Mouse (Mus musculus) neural tube, embryonic 11.5 days (tissue): ENCODE results near the gene Pparg. TPM values are rescaled to one million over a fixed set of nuclear protein-coding genes. Genes with fewer than 3 reads are reported as not detected.

ENCODE experiments used
- ATAC-seq: fragments of 200-750 bp; cut with Nextera tagmentation; 2 replicates; pipeline ENCODE4 v1.8.0; 2017; ENCODE audit warnings: moderate number of reproducible peaks, mild to moderate bottlenecking, moderate TSS enrichment, moderate library complexity; ENCODE audit not compliant: insufficient read depth, low FRiP score, low TSS enrichment
- DNase-seq: peaks from one replicate; pipeline ENCODE4 v3.0.0-alpha.2; 2015; ENCODE audit warnings: low spot score
- H3K27ac ChIP-seq: fragments of 300-500 bp; sonication (generic); 2 replicates; pipeline ENCODE4 v1.5.1; 2014; ENCODE audit warnings: low read depth, mild to moderate bottlenecking, low read length
- H3K27me3 ChIP-seq: fragments of 300-500 bp; sonication (generic); 2 replicates; pipeline ENCODE4 v1.6.1; 2014; ENCODE audit warnings: mild to moderate bottlenecking, low read length, mixed read lengths; ENCODE audit not compliant: control insufficient read depth, insufficient read depth
- H3K36me3 ChIP-seq: fragments of 300-500 bp; sonication (generic); 2 replicates; pipeline ENCODE4 v1.6.1; 2014; ENCODE audit warnings: mild to moderate bottlenecking, low read length, moderate library complexity, mixed read lengths; ENCODE audit not compliant: control insufficient read depth, insufficient read depth
- H3K4me1 ChIP-seq: fragments of 300-500 bp; sonication (generic); 2 replicates; pipeline ENCODE4 v1.6.1; 2014; ENCODE audit warnings: low read length, mixed read lengths; ENCODE audit not compliant: control insufficient read depth, insufficient read depth
- H3K4me2 ChIP-seq: fragments of 300-500 bp; sonication (generic); 2 replicates; pipeline ENCODE4 v1.6.1; 2014; ENCODE audit warnings: low read depth, mild to moderate bottlenecking, moderate library complexity
- H3K4me3 ChIP-seq: fragments of 300-500 bp; sonication (generic); 2 replicates; pipeline ENCODE4 v1.5.1; 2014; ENCODE audit warnings: low read depth, low read length
- H3K9ac ChIP-seq: fragments of 300-500 bp; sonication (generic); 2 replicates; pipeline ENCODE4 v1.6.1; 2014; ENCODE audit warnings: mild to moderate bottlenecking, low read length
- H3K9me3 ChIP-seq: fragments of 300-500 bp; sonication (generic); 2 replicates; pipeline ENCODE4 v1.6.1; 2016; ENCODE audit warnings: low read length; ENCODE audit not compliant: control insufficient read depth
- WGBS: fragments of 180-500 bp; shearing (Covaris S2); extraction: QIAGEN DNeasy Blood & Tissue Kit; methylation state at CpG from one replicate; pipeline ENCODE4 v1.1.7; 2014; 5-methylcytosine and 5-hydroxymethylcytosine counted together
- polyA plus RNA-seq: library from polyadenylated mRNA; unstranded; fragments of >200 nt; fragmentation: Nextera tagmentation; extraction: Ambion mirVana; gene quantifications from 2 replicates; pipeline ENCODE4 v1.2.1, GENCODE M21; 2014

The Pparg gene
- polyA plus RNA-seq, 1 experiment from 2014 or later = 0.19 TPM

- Histone ChIP-seq H3K9me3 (no peaks in the 10 kb centered on the region), H3K9ac (no peak overlapping the region), H3K27ac (no peak overlapping the region), H3K4me1 (no peaks in the 10 kb centered on the region), H3K27me3 (no peaks in the 10 kb centered on the region), H3K4me3 (no peak overlapping the region), H3K4me2 (no peak overlapping the region), H3K36me3 (no peaks in the 10 kb centered on the region)
- DNase-seq = no peak
- ATAC-seq = no peak
- WGBS = 94% methylated on average over 5 of the region's 5 CpGs
These were observed 19.8 kb downstream of the Pparg start for GRCm38 (mm10) chr6:115380596-115380995.

GRCm38 (mm10) chr6:115382712-115383111 is 22.0 kb downstream of the Pparg start:
- no peaks in the 10 kb centered on the region for H3K36me3 ChIP-seq

GRCm38 (mm10) chr6:115389945-115390540 is 29.3 kb downstream of the Pparg start:
- H3K9me3 ChIP-seq = no peaks in the 10 kb centered on the region
- H3K27ac ChIP-seq = no peak overlapping the region
- ATAC-seq = no peak
- 81% methylated on average over 4 of the region's 4 CpGs for WGBS
- H3K9ac ChIP-seq = no peak overlapping the region
- H3K27me3 ChIP-seq = no peaks in the 10 kb centered on the region
- DNase-seq = no peak
- no peaks in the 10 kb centered on the region for H3K4me1 ChIP-seq
- no peak overlapping the region for H3K4me2 ChIP-seq
- H3K36me3 ChIP-seq = no peaks in the 10 kb centered on the region
- H3K4me3 ChIP-seq = no peak overlapping the region

More at GRCm38 (mm10) chr6:115382712-115383111, 22.0 kb downstream of the Pparg start:
- Histone ChIP-seq H3K4me1 (no peaks in the 10 kb centered on the region), H3K27me3 (no peaks in the 10 kb centered on the region), H3K9ac (no peak overlapping the region), H3K4me3 (no peak overlapping the region), H3K4me2 (no peak overlapping the region), H3K27ac (no peak overlapping the region), H3K9me3 (no peaks in the 10 kb centered on the region)
- 83% methylated on average over 5 of the region's 5 CpGs for WGBS
- no peak for ATAC-seq
- no peak for DNase-seq

GRCm38 (mm10) chr6:115396911-115397310 is 36.2 kb downstream of the Pparg start:
- Histone ChIP-seq H3K4me1 (no peaks in the 10 kb centered on the region), H3K36me3 (no peaks in the 10 kb centered on the region), H3K9ac (no peak overlapping the region), H3K4me3 (no peak overlapping the region), H3K4me2 (no peak overlapping the region), H3K27me3 (no peaks in the 10 kb centered on the region), H3K27ac (no peak overlapping the region), H3K9me3 (no peaks in the 10 kb centered on the region)
- no peak for DNase-seq
- 65% methylated on average over 3 of the region's 3 CpGs for WGBS
- no peak for ATAC-seq

GRCm38 (mm10) chr6:115404354-115404753 is 43.6 kb downstream of the Pparg start:
- no peak overlapping the region for H3K4me3 ChIP-seq
- ATAC-seq (no peak), DNase-seq (no peak)
- H3K9me3 ChIP-seq = no peaks in the 10 kb centered on the region
- no peak overlapping the region for H3K27ac ChIP-seq
- no peaks in the 10 kb centered on the region for H3K27me3 ChIP-seq
- 84% methylated on average over 2 of the region's 2 CpGs for WGBS
- H3K4me2 ChIP-seq = no peak overlapping the region
- no peaks in the 10 kb centered on the region for H3K36me3 ChIP-seq
- no peaks in the 10 kb centered on the region for H3K4me1 ChIP-seq
- H3K9ac ChIP-seq = no peak overlapping the region

- ATAC-seq = no peak
- Histone ChIP-seq H3K27ac (no peak overlapping the region), H3K4me2 (no peak overlapping the region), H3K27me3 (no peaks in the 10 kb centered on the region), H3K36me3 (no peaks in the 10 kb centered on the region), H3K4me1 (no peaks in the 10 kb centered on the region), H3K9me3 (no peaks in the 10 kb centered on the region), H3K4me3 (no peak overlapping the region), H3K9ac (no peak overlapping the region)
- WGBS = 18% methylated on average over 1 of the region's 1 CpGs
- DNase-seq = no peak
These were observed 50.7 kb downstream of the Pparg start for GRCm38 (mm10) chr6:115411477-115411876.

- WGBS = 91% methylated on average over 3 of the region's 3 CpGs
These were observed 57.4 kb downstream of the Pparg start for GRCm38 (mm10) chr6:115418171-115418570.

GRCm38 (mm10) chr6:115418964-115419363 is 58.2 kb downstream of the Pparg start:
- 82% methylated on average over 3 of the region's 3 CpGs for WGBS
- ATAC-seq (no peak), DNase-seq (no peak)
- Histone ChIP-seq H3K9ac (no peak overlapping the region), H3K27ac (no peak overlapping the region), H3K36me3 (no peaks in the 10 kb centered on the region), H3K9me3 (no peaks in the 10 kb centered on the region), H3K27me3 (no peaks in the 10 kb centered on the region), H3K4me3 (no peak overlapping the region), H3K4me2 (no peak overlapping the region), H3K4me1 (no peaks in the 10 kb centered on the region)

More at GRCm38 (mm10) chr6:115418171-115418570, 57.4 kb downstream of the Pparg start:
- no peaks in the 10 kb centered on the region for H3K4me1 ChIP-seq
- no peak overlapping the region for H3K4me3 ChIP-seq
- DNase-seq (no peak), ATAC-seq (no peak)
- no peaks in the 10 kb centered on the region for H3K9me3 ChIP-seq
- H3K36me3 ChIP-seq = no peaks in the 10 kb centered on the region
- no peak overlapping the region for H3K27ac ChIP-seq
- no peak overlapping the region for H3K9ac ChIP-seq
- H3K27me3 ChIP-seq = no peaks in the 10 kb centered on the region
- H3K4me2 ChIP-seq = no peak overlapping the region

- Histone ChIP-seq H3K9me3 (no peaks in the 10 kb centered on the region), H3K4me2 (no peak overlapping the region), H3K9ac (no peak overlapping the region), H3K4me3 (no peak overlapping the region), H3K36me3 (no peaks in the 10 kb centered on the region), H3K27me3 (no peaks in the 10 kb centered on the region), H3K4me1 (no peaks in the 10 kb centered on the region), H3K27ac (no peak overlapping the region)
- ATAC-seq (no peak), DNase-seq (no peak)
- WGBS = 47% methylated on average over 1 of the region's 1 CpGs
These were observed 60.2 kb downstream of the Pparg start for GRCm38 (mm10) chr6:115420963-115421362.
